In the genomic region with DNA sequence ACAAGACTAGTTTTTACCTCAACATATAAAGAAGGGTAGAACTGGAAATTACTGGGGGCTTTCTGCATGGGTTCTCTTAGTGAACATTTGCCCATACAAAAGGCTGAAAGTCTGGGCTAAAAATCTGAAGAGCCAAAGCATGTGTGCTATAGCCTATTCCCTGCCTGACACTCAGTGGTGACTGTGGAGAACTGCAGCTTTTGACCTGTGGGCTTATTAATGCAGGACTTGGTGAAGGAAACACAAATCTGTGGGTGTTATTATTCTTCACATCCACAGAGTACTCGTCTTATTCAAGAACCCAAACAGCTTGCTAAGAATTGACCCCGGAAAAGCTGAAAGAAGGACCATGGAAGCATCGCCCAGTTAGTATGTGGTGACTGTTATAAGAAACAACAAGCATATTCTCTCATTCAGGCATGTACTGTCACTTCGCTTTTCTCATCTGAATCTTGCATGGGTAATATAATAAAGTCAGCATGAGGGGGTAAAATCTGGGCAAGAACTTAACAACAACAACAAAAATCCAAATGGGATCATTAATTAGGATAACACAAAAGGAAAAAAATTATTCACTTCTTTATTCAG, we compare ENCODE assay signal across 9 mouse cellular contexts.
A peak's percentile ranks its signal among the peaks of the same experiment; 100 is the strongest.
DNase-seq lines count a peak whose midpoint lies in the region; ATAC-seq and TF ChIP-seq lines count a peak whose summit lies in the region.
"Had no signal": no experiment of that assay in that cellular context is flagged by ENCODE, and none has a peak within 500 bp of the region (broad histone marks: within the 10 kb centered on the region; RNA-seq: fewer than 3 reads in every experiment).

No protein-coding gene starts in this region.

- no peak overlapping the region for H3K27ac ChIP-seq in cerebellum, adult 2 months (ENCODE audit: insufficient read depth, low read length)
- H3K27ac ChIP-seq in lung, postnatal 0 days (ENCODE audit: low read length) = no peak overlapping the region
- H3K27ac ChIP-seq in neural tube, embryonic 12.5 days = no peak overlapping the region
- H3K27ac ChIP-seq: liver, embryonic 13.5 days had no signal

- TF ChIP-seq POLR2A in cerebellum, adult 2 months (IDR thresholded peaks at IDR 0.05; ENCODE audit: borderline replicate concordance, insufficient read depth, low read length) = no peak

- H3K4me2 ChIP-seq in lung, postnatal 0 days (replicated peaks; ENCODE audit: low read depth, low read length) = no peak overlapping the region
- H3K4me2 ChIP-seq in neural tube, embryonic 12.5 days (replicated peaks) = no peak overlapping the region
- H3K4me2 ChIP-seq: liver, embryonic 13.5 days had no signal

- H3K9me3 ChIP-seq in lung, postnatal 0 days (ENCODE audit: low read length) = no peaks in the 10 kb centered on the region
- no peaks in the 10 kb centered on the region for H3K9me3 ChIP-seq in neural tube, embryonic 12.5 days
- H3K9me3 ChIP-seq: liver, embryonic 13.5 days had no signal

- H3K36me3 ChIP-seq in lung, postnatal 0 days (ENCODE audit: insufficient read depth, low read length) = no peaks in the 10 kb centered on the region
- H3K36me3 ChIP-seq in neural tube, embryonic 12.5 days = no peaks in the 10 kb centered on the region
- H3K36me3 ChIP-seq: liver, embryonic 13.5 days had no signal

- TF ChIP-seq CTCF in cerebellum, adult 2 months (IDR thresholded peaks at IDR 0.05; ENCODE audit: borderline replicate concordance, insufficient read depth, low read depth, low read length) = peak; percentile 76
- peak; percentile 65 for TF ChIP-seq CTCF in lung, postnatal 0 days (IDR thresholded peaks at IDR 0.05)

- 57% methylated on average over 4 of the region's 4 CpGs for WGBS in cerebellum, adult 2 months
- WGBS in lung, postnatal 0 days = 43% methylated on average over 4 of the region's 4 CpGs
- WGBS in neural tube, embryonic 12.5 days = 55% methylated on average over 4 of the region's 4 CpGs

- TF ChIP-seq EP300 in lung, postnatal 0 days (IDR thresholded peaks at IDR 0.05) = no peak

- no peak overlapping the region for H3K9ac ChIP-seq in lung, postnatal 0 days (replicated peaks; ENCODE audit: low read depth)
- H3K9ac ChIP-seq in neural tube, embryonic 12.5 days = no peak overlapping the region
- H3K9ac ChIP-seq: liver, embryonic 13.5 days had no signal

- DNase-seq in cerebellum, adult 2 months = peak; percentile 25 to 41
- no peak for DNase-seq in cerebellum, adult 11-12 months
- peak; percentile 12 for DNase-seq in lung, postnatal 0 days (ENCODE audit: low spot score)
- no peak for DNase-seq in lung, postnatal 25 days (ENCODE audit: low spot score)
- DNase-seq in MN1 (ENCODE audit: low spot score) = no peak
- no peak for DNase-seq in ovary, postnatal 36 days (ENCODE audit: low spot score)
- DNase-seq: liver, embryonic 13.5 days had no signal

- H3K4me1 ChIP-seq in cerebellum, adult 2 months (ENCODE audit: control insufficient read depth, insufficient read depth, low read length) = no peaks in the 10 kb centered on the region
- H3K4me1 ChIP-seq in lung, postnatal 0 days (ENCODE audit: insufficient read depth, low read depth, low read length) = no peaks in the 10 kb centered on the region
- no peaks in the 10 kb centered on the region for H3K4me1 ChIP-seq in neural tube, embryonic 12.5 days
- H3K4me1 ChIP-seq: liver, embryonic 13.5 days had no signal

- ATAC-seq in lung, postnatal 0 days = no peak
- peak; percentile 91 to 96 for ATAC-seq in hematopoietic stem cell, adult 5-6 weeks (replicated peaks in 1 of 2; ENCODE audit: insufficient read depth in 1 of 2, low FRiP score in 2 of 2, low TSS enrichment in 1 of 2, low read depth in 1 of 2, poor library complexity in 2 of 2, severe bottlenecking in 2 of 2)
- ATAC-seq in neural tube, embryonic 12.5 days (ENCODE audit: low FRiP score, low read depth) = peak; percentile 74; the same call in 1 of the 2 replicates

- no peak overlapping the region for H3K4me3 ChIP-seq in cerebellum, adult 2 months (replicated peaks; ENCODE audit: insufficient read depth, low read depth, low read length)
- H3K4me3 ChIP-seq in lung, postnatal 0 days (ENCODE audit: low read depth, low read length) = no peak overlapping the region
- no peak overlapping the region for H3K4me3 ChIP-seq in neural tube, embryonic 12.5 days
- H3K4me3 ChIP-seq: liver, embryonic 13.5 days had no signal

- no peaks in the 10 kb centered on the region for H3K27me3 ChIP-seq in cerebellum, adult 2 months (ENCODE audit: control insufficient read depth, insufficient read depth, low read length)
- H3K27me3 ChIP-seq in lung, postnatal 0 days (replicated peaks; ENCODE audit: insufficient read depth, low read length) = no peaks in the 10 kb centered on the region
- H3K27me3 ChIP-seq in neural tube, embryonic 12.5 days (replicated peaks) = no peaks in the 10 kb centered on the region
- H3K27me3 ChIP-seq: liver, embryonic 13.5 days had no signal

Comparison
In these comparisons a context has a peak if more than half of its experiments do, and no peak if none do; other contexts are left out.
1. DNase-seq: peak in cerebellum, adult 2 months (2 of 2) and lung, postnatal 0 days (single experiment); none in cerebellum, adult 11-12 months (single experiment), lung, postnatal 25 days (single experiment), MN1 (single experiment) and ovary, postnatal 36 days (single experiment).